Mouse (Mus musculus) brain, embryonic 14.5 days (tissue): ENCODE results near the gene Guca1a.

Source experiments
- CTCF ChIP-seq: fragments of 200-500 bp; IDR thresholded peaks from 2 replicates; pipeline ENCODE4 v1.5.1; 2012; ENCODE audit warnings: inconsistent platforms, mild to moderate bottlenecking, moderate library complexity, borderline replicate concordance; ENCODE audit not compliant: insufficient read depth, insufficient read length; ENCODE audit errors: extremely low read depth
- POLR2A ChIP-seq: fragments of 200-500 bp; IDR thresholded peaks from 2 replicates; pipeline ENCODE4 v1.6.1; 2012; ENCODE audit warnings: mild to moderate bottlenecking, inconsistent platforms, borderline replicate concordance; ENCODE audit not compliant: poor library complexity, insufficient read depth, insufficient read length, severe bottlenecking; ENCODE audit errors: extremely low read depth

DNA sequence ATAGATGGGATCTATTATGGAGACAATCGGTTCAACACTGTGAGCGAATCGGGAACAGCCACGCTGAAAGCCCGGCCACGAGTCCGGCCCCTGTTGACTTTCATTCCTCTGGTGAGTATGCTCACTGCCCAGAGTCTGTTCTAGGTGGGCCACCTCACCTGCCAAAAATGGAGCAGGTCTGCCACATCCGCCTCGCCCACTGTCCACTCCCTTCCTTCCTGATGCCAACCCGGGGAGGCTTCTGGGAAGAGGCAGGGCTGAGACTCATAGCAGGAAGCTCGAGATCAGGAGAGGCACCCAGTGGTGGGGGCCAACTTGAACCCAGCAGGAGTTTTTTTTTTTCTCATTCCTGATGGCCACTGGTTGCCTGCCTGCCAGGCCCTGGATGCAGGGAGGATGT lies 46.2 kb upstream of the Guca1a start:
- no peak for TF ChIP-seq POLR2A
- TF ChIP-seq CTCF = no peak
